Mouse (Mus musculus) ZHBTc4 (cell line): ENCODE results near the gene Ffar3.
A peak's percentile ranks its signal among the peaks of the same experiment; 100 is the strongest.

ENCODE experiments used
- DNase-seq: peaks from one replicate; pipeline ENCODE4 v3.0.0-alpha.2; 2011; ENCODE audit warnings: low read depth, low spot score

The Ffar3 gene

GRCm38 (mm10) chr7:30844676-30845297 lies 11.2 kb downstream of the Ffar3 start:
- peak; percentile 74 for DNase-seq

GRCm38 (mm10) chr7:30842092-30842491 lies 13.9 kb downstream of the Ffar3 start:
- no peak for DNase-seq

- no peak for DNase-seq
These were observed 14.6 kb downstream of the Ffar3 start for GRCm38 (mm10) chr7:30841379-30841778.

- no peak for DNase-seq
These were observed 15.7 kb downstream of the Ffar3 start for GRCm38 (mm10) chr7:30840306-30840705.

- no peak for DNase-seq
These were observed 18.7 kb downstream of the Ffar3 start for GRCm38 (mm10) chr7:30837277-30837676.

- DNase-seq, result peak; percentile 61
These were observed 23.3 kb downstream of the Ffar3 start for GRCm38 (mm10) chr7:30832684-30833083.

GRCm38 (mm10) chr7:30832261-30832660 lies 23.7 kb downstream of the Ffar3 start:
- peak; percentile 80 for DNase-seq

GRCm38 (mm10) chr7:30829428-30829827 lies 26.6 kb downstream of the Ffar3 start:
- DNase-seq, result peak; percentile 94

- DNase-seq, result peak; percentile 91
These were observed 27.1 kb downstream of the Ffar3 start for GRCm38 (mm10) chr7:30828871-30829270.

- no peak for DNase-seq
These were observed 29.3 kb downstream of the Ffar3 start for GRCm38 (mm10) chr7:30826660-30827059.

GRCm38 (mm10) chr7:30824306-30824705 lies 31.7 kb downstream of the Ffar3 start:
- no peak for DNase-seq

GRCm38 (mm10) chr7:30823675-30824074 lies 32.3 kb downstream of the Ffar3 start, which contains the start of gene Ffar2:
TSS of gene Ffar2 (minus strand) at chr7:30823775.
- DNase-seq, result no peak

- no peak for DNase-seq
These were observed 34.4 kb downstream of the Ffar3 start for GRCm38 (mm10) chr7:30821532-30821931.

GRCm38 (mm10) chr7:30820854-30821445 lies 35.0 kb downstream of the Ffar3 start:
- no peak for DNase-seq

- no peak for DNase-seq
These were observed 35.8 kb downstream of the Ffar3 start for GRCm38 (mm10) chr7:30820131-30820530.

GRCm38 (mm10) chr7:30812291-30812807 lies 43.6 kb downstream of the Ffar3 start:
- DNase-seq, result no peak

- no peak for DNase-seq
These were observed 44.2 kb downstream of the Ffar3 start for GRCm38 (mm10) chr7:30811757-30812290.

- peak; percentile 89 for DNase-seq
These were observed 45.7 kb downstream of the Ffar3 start for GRCm38 (mm10) chr7:30810319-30810718.

- DNase-seq, result peak; percentile 91
These were observed 50.1 kb downstream of the Ffar3 start for GRCm38 (mm10) chr7:30805924-30806323.
